Mouse (Mus musculus) kidney, postnatal 36 days (tissue): ENCODE measurements around the gene Pacrg.
A peak's percentile ranks its signal among the peaks of the same experiment; 100 is the strongest.

Experiments used
- DNase-seq, 2 experiments: peaks; one replicate each; pipeline ENCODE4 v3.0.0; 2021 to 2022; ENCODE audit warnings: mixed read lengths in 2 of 2

The Pacrg gene

DNA sequence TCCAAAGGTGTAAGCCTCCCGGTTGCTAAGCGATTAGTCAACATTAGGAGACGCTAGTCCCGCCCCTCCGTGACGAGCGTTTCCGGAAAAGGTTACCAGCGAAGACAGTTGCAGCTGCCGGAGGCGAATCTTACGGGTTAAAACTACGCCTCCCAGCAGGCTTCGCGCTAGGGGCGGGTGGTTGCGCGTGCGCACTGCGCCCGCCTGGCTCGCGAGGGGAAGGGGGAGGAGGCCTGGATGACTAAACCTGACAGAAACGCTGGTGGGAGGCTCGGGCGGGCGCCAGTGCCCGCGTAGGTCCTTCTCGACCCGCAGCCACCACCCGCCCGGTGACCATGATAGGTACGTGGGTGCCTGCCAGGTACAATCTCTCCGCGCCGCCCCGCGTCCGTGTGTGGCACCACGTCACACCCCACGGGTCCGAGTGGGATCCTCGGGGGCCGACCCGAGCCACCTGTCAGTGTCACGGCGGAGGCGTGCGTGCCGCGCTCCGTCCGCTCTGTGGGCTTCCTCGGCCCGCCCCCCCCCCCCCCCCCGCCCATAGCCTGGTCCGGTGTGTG, at the start of gene Pacrg, which contains the start of gene Prkn:
Gene Pacrg (minus strand): TSS at position 164 of the 560 bp plus-strand sequence.
Gene Prkn (plus strand): TSS at position 237 of the 560 bp plus-strand sequence.
- peak; percentile 99 for DNase-seq

DNA sequence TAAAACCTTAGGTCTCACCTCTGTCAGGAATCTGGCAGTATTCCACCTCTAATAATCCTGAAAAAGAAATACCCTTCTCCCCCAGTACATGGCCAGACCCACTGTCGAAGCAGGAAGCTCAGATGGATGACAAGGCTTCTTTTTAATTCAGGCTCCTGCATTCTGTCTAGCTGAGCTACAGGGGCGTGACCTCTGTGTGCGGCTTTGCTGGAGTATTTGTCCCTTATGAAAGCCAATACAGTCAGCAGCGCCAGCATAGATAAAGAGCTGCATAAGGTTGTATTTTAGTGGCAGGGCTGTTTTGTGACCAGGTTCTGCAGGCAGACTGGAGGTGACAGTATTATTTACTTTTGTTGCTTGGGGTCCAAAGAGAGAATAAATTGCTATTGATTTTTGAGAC, 47.8 kb upstream of the Pacrg start:
- DNase-seq, result no peak

GRCm38 (mm10) chr17:10882260-10882659, 42.1 kb upstream of the Pacrg start:
- DNase-seq, result no peak

GRCm38 (mm10) chr17:10878986-10879385, 38.9 kb upstream of the Pacrg start:
- no peak for DNase-seq

GRCm38 (mm10) chr17:10874208-10875187, 34.4 kb upstream of the Pacrg start:
- no peak for DNase-seq

GRCm38 (mm10) chr17:10854207-10854606, 14.1 kb upstream of the Pacrg start:
- DNase-seq, result no peak

- peak; percentile 72 to 75 for DNase-seq
These were observed 655 bp upstream of the Pacrg start for GRCm38 (mm10) chr17:10840731-10841201.

DNA sequence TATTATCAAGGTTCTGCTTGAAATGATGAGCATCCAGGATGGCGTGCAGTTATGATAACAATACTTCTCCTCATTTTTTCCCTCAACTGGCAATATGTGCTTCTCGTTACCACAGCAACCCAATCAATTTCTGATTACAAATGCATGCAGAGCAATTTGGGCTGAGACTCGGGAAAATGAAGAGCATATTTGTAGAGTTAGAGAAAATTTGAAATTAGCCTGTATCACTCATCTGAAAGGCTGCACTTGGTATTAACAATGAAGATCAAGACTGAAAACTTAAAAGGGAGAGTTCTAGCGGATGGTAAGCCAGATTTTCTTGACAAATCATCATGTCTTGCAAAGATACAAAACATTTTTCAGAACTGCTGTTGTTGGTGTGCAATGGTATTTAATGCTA, 21.1 kb downstream of the Pacrg start:
- DNase-seq, result no peak

- no peak for DNase-seq
These were observed 31.5 kb downstream of the Pacrg start for GRCm38 (mm10) chr17:10808571-10808970.

GRCm38 (mm10) chr17:10807261-10807998, 32.7 kb downstream of the Pacrg start:
- no peak for DNase-seq

DNA sequence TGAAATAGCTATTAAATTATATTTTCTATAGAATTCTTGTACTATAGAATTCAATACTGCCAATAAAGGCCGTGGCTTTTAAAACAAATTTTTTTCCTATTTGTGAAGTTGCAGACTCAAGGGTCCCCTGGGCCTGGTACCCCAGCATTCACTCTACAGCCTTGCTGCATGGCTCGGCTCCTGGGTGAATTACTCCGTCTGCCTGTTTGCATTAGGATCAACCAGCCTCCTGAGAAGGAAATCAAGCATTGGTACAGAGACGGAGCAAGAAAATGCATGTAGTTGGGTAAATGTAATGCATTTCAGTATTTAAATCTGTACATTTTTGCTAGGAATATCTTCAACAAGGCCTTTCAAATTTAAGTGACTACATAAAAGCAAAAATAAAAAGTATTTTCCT, 33.4 kb downstream of the Pacrg start:
- no peak for DNase-seq

DNA sequence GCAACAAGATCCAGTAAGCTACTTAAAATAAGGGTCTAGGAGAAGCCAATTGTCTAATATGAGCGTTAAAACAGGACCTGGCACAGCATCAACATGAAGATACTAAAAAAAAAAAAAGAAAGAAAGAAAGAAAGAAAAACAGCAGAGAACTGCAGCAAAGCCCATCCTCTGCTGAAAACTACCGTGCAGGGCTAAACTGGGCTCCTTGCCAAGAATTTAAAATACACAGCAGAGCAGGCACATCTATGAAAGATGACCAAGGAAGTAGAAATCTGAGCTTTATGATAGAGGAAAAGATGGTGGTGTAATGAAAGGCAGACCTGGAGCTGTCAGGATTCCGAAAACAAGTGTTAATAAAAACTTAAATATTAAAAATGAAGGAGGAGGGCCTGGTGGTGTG, 48.5 kb downstream of the Pacrg start:
- DNase-seq, result no peak

DNA sequence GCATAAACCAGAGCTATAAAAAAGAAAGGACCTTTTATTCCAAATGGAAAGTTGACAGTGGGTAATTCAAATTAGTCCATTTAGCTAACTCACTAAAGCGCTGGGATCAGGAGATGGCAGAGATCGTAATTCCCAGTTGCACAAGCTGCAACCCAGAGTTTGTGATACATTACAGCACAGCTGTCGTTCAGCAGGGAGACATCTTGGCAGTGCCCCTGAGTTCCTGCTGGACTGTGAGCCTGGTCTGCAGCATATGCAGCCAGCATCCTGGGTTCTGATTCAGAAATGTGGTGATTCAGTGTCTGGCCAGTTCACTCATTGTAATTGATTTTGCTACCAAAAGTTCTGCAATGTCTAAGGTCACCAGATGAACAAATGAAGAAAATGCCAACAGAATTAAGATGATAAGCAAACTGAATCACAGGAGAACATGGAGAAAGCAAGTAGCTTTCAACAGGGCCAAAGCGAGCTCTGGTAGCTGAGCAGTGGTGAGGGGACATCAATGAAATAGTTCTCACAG, 55.6 kb downstream of the Pacrg start:
- no peak for DNase-seq

GRCm38 (mm10) chr17:10776503-10776902, 63.6 kb downstream of the Pacrg start:
- no peak for DNase-seq

DNA sequence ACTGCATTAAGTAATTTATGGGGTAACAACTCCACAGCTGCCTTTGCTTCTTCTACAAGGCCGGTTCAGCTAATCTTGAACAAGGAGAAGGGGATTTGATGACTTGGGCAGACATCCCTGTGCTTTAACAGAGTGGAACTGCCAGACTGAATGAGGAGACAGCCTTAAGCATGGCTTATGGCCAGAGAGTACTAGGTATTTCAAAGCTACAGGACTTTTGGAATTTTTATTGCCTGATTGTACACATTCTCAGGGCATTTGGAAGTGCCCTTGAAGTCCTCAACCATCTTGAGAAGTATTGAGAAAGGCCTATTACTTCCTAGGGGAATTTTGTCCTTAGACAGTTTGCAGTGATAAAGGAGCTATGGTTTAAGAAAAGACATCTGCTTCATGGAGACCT, 65.6 kb downstream of the Pacrg start:
- no peak for DNase-seq

DNA sequence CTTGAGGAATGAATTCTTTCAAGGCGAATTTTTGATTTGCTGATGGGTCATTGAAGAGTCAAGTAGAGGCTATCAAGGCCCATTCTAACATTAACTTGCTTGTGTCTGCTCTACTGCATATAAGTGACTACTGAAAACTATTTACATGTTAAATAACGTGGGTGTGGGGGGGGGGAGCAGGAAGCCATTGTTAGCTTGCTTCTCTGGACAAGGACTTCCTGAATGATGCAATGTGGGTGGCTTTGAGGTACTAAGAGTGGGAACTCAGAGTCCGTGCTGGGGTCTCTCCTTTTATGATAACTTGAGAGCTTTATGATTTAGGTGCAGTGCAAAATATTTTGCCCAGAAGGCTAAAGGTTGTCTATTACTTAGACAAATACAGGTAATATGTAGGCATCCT, 67.9 kb downstream of the Pacrg start:
- DNase-seq, result no peak

- no peak for DNase-seq
These were observed 70.2 kb downstream of the Pacrg start for GRCm38 (mm10) chr17:10769873-10770272.

GRCm38 (mm10) chr17:10766735-10767406, 73.2 kb downstream of the Pacrg start:
- DNase-seq, result no peak

DNA sequence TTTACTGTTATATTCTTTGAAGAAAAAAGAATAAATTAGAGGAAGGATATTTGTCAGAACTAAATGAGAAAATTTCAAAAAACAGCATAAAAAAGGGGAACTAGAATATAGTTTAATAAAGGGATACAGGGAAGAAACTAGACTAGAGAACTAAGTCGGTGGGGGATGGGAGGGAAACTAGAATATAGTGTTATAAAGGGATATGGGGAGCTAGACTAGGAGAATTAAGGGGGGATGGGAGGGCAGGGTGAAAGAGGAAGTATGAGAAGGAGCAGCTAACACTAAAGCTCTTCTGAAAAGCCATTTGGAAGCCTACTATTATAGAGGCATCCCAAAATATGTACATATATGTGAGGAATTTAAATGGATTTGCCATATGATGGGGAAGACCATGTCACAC, 75.8 kb downstream of the Pacrg start:
- DNase-seq, result no peak

DNA sequence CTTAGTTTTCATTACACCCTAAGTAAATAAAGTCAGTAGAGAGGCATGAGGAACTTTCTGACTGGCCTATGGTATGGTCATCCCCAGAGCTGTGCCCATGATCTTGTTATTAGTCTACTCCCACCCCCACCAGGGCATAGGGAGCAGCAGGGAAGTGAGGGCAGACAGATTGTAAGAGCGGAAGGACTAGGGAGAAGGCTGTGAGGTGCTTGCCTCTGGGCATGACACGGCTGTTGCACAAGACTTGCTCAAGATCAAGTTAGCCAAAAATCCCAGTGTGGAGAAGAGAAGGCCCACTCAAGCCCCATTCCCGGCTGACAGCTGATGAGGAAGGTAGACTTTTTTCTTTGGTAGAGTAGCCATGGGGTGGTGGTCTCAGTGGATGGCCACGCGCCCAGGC, 82.7 kb downstream of the Pacrg start:
- DNase-seq, result no peak

DNA sequence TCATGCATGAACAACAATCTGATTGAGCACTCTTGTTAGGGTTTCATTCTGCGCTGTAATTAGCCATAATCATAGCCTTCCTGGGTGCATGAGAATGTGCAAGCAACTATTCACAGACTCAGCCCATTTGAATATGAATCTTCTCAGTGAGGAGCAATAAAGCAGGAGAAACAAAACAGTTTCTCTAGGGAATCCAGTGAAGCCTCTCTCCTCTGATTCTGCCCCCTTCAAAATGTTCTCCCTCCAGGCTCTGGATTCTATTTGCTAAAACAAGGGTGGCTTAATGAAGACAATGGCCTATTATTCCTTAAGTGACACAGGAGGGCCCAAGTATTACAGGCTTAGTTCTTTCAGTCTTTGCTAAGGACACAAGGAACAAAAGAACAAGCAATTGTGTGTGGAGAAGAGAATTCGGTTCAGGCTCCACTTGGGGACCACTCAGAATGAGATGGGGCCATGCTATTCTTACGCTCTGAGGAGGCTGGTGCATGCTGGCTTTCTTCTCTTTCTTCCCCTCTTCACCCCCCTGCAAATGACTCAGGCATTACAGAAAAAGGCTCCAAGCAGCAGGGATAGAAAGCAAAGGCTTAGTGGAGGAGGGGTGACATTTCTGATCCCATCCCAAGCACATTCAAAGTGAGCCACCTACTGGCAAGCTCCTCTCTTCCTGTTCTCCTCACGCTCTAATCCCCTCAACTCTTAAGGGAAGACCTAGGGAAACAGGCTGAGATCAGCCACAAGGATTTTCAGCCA, 95.2 kb downstream of the Pacrg start:
- peak; percentile 69 to 75 for DNase-seq

- peak in 1 of 2 experiments; percentile 13 for DNase-seq
These were observed 100.0 kb downstream of the Pacrg start for GRCm38 (mm10) chr17:10740083-10740482.
